Mouse (Mus musculus) layer of hippocampus, postnatal 10 days (tissue): ENCODE data around the gene H2al3. TPM values are rescaled to one million over a fixed set of nuclear protein-coding genes. Genes with fewer than 3 reads are reported as not detected.

Experiments
- DNase-seq, 2 experiments: peaks; one replicate each; pipeline ENCODE4 v3.0.0; 2021; ENCODE audit warnings: low spot score in 2 of 2
- long read RNA-seq: library from polyadenylated mRNA; stranded (forward); transcript quantifications from one replicate; pipeline ENCODE4 v2.0.0, GENCODE M21; 2023
- total RNA-seq, 2 experiments: library from RNA; stranded (reverse); gene quantifications; 2 replicates each; pipeline ENCODE4 v1.2.3; 2021

H2al3 gene
- total RNA-seq = not detected
- long read RNA-seq = 0 reads

- no peak for DNase-seq
Observed at GRCm38 (mm10) chrX:9849403-9849802, at the start of gene H2al3. Gene H2al3, plus strand, starts transcription at chrX:9849703.

- no peak for DNase-seq
Observed at GRCm38 (mm10) chrX:9810101-9810500, 39.4 kb upstream of the H2al3 start.

- DNase-seq = no peak
Observed at GRCm38 (mm10) chrX:9812469-9812868, 37.0 kb upstream of the H2al3 start.

- no peak for DNase-seq
Observed at GRCm38 (mm10) chrX:9834779-9835178, 14.7 kb upstream of the H2al3 start.

- no peak for DNase-seq
Observed at GRCm38 (mm10) chrX:9846628-9847027, 2.9 kb upstream of the H2al3 start, which contains the start of gene Hypm. Gene Hypm, plus strand, starts transcription at chrX:9846928.

- DNase-seq = no peak
Observed at GRCm38 (mm10) chrX:9861859-9862258, 12.4 kb downstream of the H2al3 start.

GRCm38 (mm10) chrX:9875519-9875918 lies 26.0 kb downstream of the H2al3 start:
- no peak for DNase-seq

GRCm38 (mm10) chrX:9885322-9885721 lies 35.8 kb downstream of the H2al3 start, which contains the start of gene Sytl5:
Gene Sytl5, plus strand, starts transcription at chrX:9885622.
- DNase-seq = no peak

Other genes with a start within 250 kb of the H2al3 start
- 100 to 1,000 TPM in 1 of 2 experiments, 10 to 100 TPM in 1; 83.9 to 115 TPM for gene Dynlt3, start 186.7 kb upstream of the H2al3 start, total RNA-seq
- gene Hypm, start 2.8 kb upstream of the H2al3 start, total RNA-seq = not detected
- 1 to 10 TPM; 2.1 to 2.3 TPM for gene Sytl5, start 35.9 kb downstream of the H2al3 start, total RNA-seq